Mouse (Mus musculus): ENCODE results near the gene Pias1. TPM values are rescaled to one million over a fixed set of nuclear protein-coding genes. Genes with fewer than 3 reads are reported as not detected.

Pias1 gene
- polyA plus RNA-seq, 1 experiment from 2014 or later: 59.2 TPM

- H3K36me3 ChIP-seq: peaks cover 23% of the 10 kb centered on the region
- H3K9ac ChIP-seq: no peak overlapping the region
- H3K4me3 ChIP-seq: no peak overlapping the region
- no peak overlapping the region for H3K4me2 ChIP-seq
- H3K27me3 ChIP-seq: no peaks in the 10 kb centered on the region
- peaks cover 35% of the 10 kb centered on the region for H3K4me1 ChIP-seq
- WGBS: 53% methylated on average over 4 of the region's 4 CpGs
- no peak overlapping the region for H3K27ac ChIP-seq
- no peak for ATAC-seq (ENCODE audit: insufficient number of reproducible peaks, insufficient read depth, low FRiP score, low TSS enrichment, low read depth)
- no peaks in the 10 kb centered on the region for H3K9me3 ChIP-seq
Observed at GRCm38 (mm10) chr9:62854483-62854882, 133.2 kb downstream of the Pias1 start.

- Histone ChIP-seq H3K4me2 (no peak overlapping the region), H3K36me3 (peaks cover 44% of the 10 kb centered on the region), H3K9me3 (no peaks in the 10 kb centered on the region), H3K27me3 (no peaks in the 10 kb centered on the region), H3K4me1 (peaks cover 20% of the 10 kb centered on the region), H3K4me3 (no peak overlapping the region), H3K9ac (no peak overlapping the region), H3K27ac (no peak overlapping the region)
- ATAC-seq (ENCODE audit: insufficient number of reproducible peaks, insufficient read depth, low FRiP score, low TSS enrichment, low read depth): no peak
- 85% methylated on average over 2 of the region's 2 CpGs for WGBS
Observed at GRCm38 (mm10) chr9:62851571-62851970, 136.2 kb downstream of the Pias1 start.

- no peak overlapping the region for H3K4me2 ChIP-seq
- H3K4me3 ChIP-seq: no peak overlapping the region
- H3K4me1 ChIP-seq: peaks cover 18% of the 10 kb centered on the region
- no peaks in the 10 kb centered on the region for H3K9me3 ChIP-seq
- WGBS: 93% methylated on average over 3 of the region's 3 CpGs
- H3K36me3 ChIP-seq: peaks cover 46% of the 10 kb centered on the region
- no peaks in the 10 kb centered on the region for H3K27me3 ChIP-seq
- no peak for ATAC-seq (ENCODE audit: insufficient number of reproducible peaks, insufficient read depth, low FRiP score, low TSS enrichment, low read depth)
- no peak overlapping the region for H3K27ac ChIP-seq
- 0 out of 2 replicates have a peak overlapping the region, but pooled peaks have one; percentile 16 for H3K9ac ChIP-seq
Observed at GRCm38 (mm10) chr9:62848641-62849040, 139.1 kb downstream of the Pias1 start.

DNA sequence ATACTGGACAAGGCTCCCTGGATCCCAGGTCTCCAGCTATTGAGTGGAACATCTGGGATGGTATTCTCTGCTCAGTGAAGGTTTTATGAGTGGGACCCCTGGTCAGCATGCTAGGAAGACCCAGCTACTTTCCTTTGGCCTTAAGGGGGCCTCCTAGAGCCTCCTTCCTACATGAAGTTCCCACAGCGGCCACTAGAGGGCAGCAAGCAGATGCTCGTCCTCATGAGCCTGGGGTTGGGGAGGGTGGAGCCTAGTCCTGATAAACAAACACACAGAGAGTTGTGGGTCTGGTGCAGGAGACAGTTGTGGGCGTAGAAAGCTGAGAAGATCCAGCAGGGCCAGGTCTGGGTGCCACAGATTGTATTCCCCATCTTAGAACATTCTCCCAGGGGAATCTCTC, 140.0 kb downstream of the Pias1 start:
- no peak for ATAC-seq (ENCODE audit: insufficient number of reproducible peaks, insufficient read depth, low FRiP score, low TSS enrichment, low read depth)

DNA sequence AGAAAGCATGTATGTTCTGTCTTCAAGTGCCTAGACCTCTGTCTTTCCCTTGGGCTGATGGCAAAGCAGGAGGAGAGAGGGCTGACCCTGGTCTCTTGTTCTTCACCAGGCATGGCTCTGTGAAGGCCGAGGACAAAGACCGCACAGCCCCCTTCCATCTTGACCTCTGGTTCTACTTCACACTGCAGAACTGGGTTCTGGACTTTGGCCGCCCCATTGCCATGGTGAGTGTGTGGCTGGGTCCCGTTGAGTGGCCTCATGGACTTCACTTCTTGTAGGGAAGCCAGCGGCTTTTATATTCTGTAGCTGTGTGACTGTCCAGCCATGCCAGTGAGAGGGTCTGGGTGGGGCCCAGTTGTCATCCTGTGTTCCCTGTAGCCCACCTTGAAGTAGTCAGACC, 143.3 kb downstream of the Pias1 start:
- ATAC-seq (ENCODE audit: insufficient number of reproducible peaks, insufficient read depth, low FRiP score, low TSS enrichment, low read depth): no peak
- H3K4me3 ChIP-seq: no peak overlapping the region
- no peak overlapping the region for H3K27ac ChIP-seq
- peaks cover 26% of the 10 kb centered on the region for H3K4me1 ChIP-seq
- peaks cover 25% of the 10 kb centered on the region for H3K36me3 ChIP-seq
- 95% methylated on average over 5 of the region's 5 CpGs for WGBS
- no peak overlapping the region for H3K9ac ChIP-seq
- H3K27me3 ChIP-seq: no peaks in the 10 kb centered on the region
- no peak overlapping the region for H3K4me2 ChIP-seq
- H3K9me3 ChIP-seq: no peaks in the 10 kb centered on the region

More for the DNA sequence above, 140.0 kb downstream of the Pias1 start:
- no peak overlapping the region for H3K4me2 ChIP-seq
- H3K27ac ChIP-seq: no peak overlapping the region
- no peak overlapping the region for H3K9ac ChIP-seq
- H3K4me1 ChIP-seq: peaks cover 18% of the 10 kb centered on the region
- no peaks in the 10 kb centered on the region for H3K27me3 ChIP-seq
- peaks cover 46% of the 10 kb centered on the region for H3K36me3 ChIP-seq
- 5% methylated on average over 3 of the region's 3 CpGs for WGBS
- no peaks in the 10 kb centered on the region for H3K9me3 ChIP-seq
- H3K4me3 ChIP-seq: no peak overlapping the region

DNA sequence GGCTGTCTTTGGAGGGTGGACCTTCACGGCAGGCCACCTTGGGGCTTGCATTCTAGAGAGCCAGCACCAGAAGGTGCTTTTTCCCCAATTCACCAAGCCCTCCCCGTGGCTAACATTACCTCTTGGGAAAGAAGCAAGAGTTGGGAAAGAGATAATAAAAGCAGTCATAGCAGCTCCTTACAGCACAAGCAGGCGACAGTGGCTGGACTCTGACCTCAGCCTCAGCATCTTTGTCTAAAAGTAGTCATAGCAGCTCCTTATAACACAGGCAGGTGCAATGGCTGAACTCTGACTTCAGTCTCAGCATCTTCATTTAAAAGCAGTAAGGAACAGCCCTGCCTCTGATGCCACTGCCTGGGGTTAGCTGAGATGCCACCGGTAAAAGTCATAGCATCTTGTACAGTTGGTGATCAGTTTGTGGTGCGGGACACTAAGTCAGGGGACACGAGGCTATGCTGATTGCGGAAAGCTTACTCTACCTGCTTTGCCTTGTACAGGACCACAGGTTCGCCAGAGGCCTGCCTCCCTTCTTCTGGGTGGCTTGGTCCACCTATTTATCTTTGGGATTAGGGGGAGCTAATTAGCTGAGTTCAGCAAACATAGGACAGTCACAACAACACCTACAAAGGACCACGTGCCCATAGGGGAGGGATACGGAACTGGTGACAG, 144.2 kb downstream of the Pias1 start:
- Histone ChIP-seq H3K4me3 (no peak overlapping the region), H3K9ac (0 out of 2 replicates have a peak overlapping the region, but pooled peaks have one; percentile 32), H3K4me2 (no peak overlapping the region), H3K4me1 (peaks cover 31% of the 10 kb centered on the region), H3K27me3 (no peaks in the 10 kb centered on the region), H3K36me3 (peaks cover 15% of the 10 kb centered on the region; the same call in 1 of the 2 replicates), H3K27ac (no peak overlapping the region), H3K9me3 (no peaks in the 10 kb centered on the region)
- 81% methylated on average over 10 of the region's 10 CpGs for WGBS
- ATAC-seq (ENCODE audit: insufficient number of reproducible peaks, insufficient read depth, low FRiP score, low TSS enrichment, low read depth): no peak

GRCm38 (mm10) chr9:62839172-62839770, 148.5 kb downstream of the Pias1 start:
- Histone ChIP-seq H3K9me3 (no peaks in the 10 kb centered on the region), H3K4me1 (peaks cover 28% of the 10 kb centered on the region), H3K4me3 (peak overlapping the region; percentile 69), H3K27me3 (no peaks in the 10 kb centered on the region), H3K27ac (peak overlapping the region; percentile 92), H3K9ac (peak overlapping the region; percentile 91), H3K36me3 (0 out of 2 replicates have a peak, but pooled peaks cover 2% of the 10 kb centered on the region), H3K4me2 (peak overlapping the region; percentile 89)
- WGBS: 13% methylated on average over 14 of the region's 14 CpGs
- no peak for ATAC-seq (ENCODE audit: insufficient number of reproducible peaks, insufficient read depth, low FRiP score, low TSS enrichment, low read depth)

DNA sequence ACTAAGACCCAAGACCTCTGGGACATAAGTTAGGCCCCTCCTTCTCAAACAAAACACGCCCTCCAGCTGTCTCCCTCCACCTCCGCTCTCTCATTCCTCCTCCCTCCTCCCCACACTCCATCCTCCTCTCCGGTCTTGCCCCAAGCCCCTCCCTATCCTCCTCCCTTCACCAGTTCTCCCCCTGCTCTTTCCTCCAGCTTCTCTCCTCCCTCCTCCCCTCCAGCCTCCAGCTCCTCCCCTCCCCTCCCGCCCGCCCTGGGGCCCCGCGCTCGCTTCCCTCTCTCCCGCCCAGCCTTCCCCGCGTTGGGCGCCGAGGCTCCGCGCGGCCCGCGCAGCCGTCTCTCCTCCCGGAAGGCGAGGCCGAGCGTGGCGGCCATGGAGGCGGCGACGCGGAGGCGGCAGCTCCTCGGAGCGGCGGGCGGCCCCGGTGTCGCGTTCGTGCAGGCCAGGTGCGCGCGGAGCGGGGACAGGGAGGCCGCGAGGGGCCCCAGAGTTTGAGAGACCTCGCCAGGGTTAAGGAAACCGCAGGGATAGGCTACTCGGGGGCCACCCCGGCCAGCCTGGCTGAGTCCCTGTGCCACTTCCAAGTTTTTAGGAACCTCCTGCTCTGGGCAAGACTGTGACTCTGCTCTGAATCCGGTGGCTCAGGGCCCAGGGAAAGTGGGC, 149.1 kb downstream of the Pias1 start, which contains the start of gene Cln6:
TSS of gene Cln6 (plus strand) at position 280 of the 666 bp plus-strand sequence.
- Histone ChIP-seq H3K9ac (peak within 1 kb of the TSS; percentile 91), H3K4me3 (peak within 1 kb of the TSS; percentile 69), H3K36me3 (0 out of 2 replicates have a peak, but pooled peaks cover 2% of the 10 kb centered on the region), H3K4me2 (peak within 1 kb of the TSS; percentile 89), H3K9me3 (no peaks in the 10 kb centered on the region), H3K27ac (peak within 1 kb of the TSS; percentile 92), H3K27me3 (no peaks in the 10 kb centered on the region), H3K4me1 (peaks cover 28% of the 10 kb centered on the region)
- under 1% methylated on average over 40 of the region's 48 CpGs for WGBS
- peak; percentile 84 for ATAC-seq (ENCODE audit: insufficient number of reproducible peaks, insufficient read depth, low FRiP score, low TSS enrichment, low read depth)

DNA sequence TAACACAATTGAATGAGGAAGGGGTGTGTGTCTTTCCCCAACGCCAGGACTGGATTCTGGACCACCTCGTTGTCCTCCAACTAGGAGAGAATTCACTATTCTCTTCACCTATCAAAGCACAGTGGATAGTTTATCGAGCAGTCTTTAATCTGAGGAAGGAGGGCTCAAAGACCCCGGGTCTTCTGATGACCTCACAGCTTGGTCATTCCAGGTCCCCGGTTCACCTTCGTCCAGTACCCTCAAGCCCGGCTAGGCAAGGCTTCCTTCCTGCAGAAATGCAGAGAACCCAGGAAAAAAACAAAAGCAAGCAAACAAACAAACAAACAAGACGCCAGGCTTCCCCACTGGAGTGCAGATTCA, 149.6 kb downstream of the Pias1 start:
- Histone ChIP-seq H3K9me3 (no peaks in the 10 kb centered on the region), H3K27ac (peak overlapping the region; percentile 92), H3K4me2 (peak overlapping the region; percentile 89), H3K9ac (peak overlapping the region; percentile 91; the same call in 1 of the 2 replicates), H3K4me3 (peak overlapping the region; percentile 69), H3K36me3 (0 out of 2 replicates have a peak, but pooled peaks cover 2% of the 10 kb centered on the region), H3K27me3 (no peaks in the 10 kb centered on the region), H3K4me1 (peaks cover 28% of the 10 kb centered on the region)
- 15% methylated on average over 8 of the region's 8 CpGs for WGBS
- 0 out of 2 replicates have a peak, but pooled peaks have one; percentile 7 for ATAC-seq (ENCODE audit: insufficient number of reproducible peaks, insufficient read depth, low FRiP score, low TSS enrichment, low read depth)

DNA sequence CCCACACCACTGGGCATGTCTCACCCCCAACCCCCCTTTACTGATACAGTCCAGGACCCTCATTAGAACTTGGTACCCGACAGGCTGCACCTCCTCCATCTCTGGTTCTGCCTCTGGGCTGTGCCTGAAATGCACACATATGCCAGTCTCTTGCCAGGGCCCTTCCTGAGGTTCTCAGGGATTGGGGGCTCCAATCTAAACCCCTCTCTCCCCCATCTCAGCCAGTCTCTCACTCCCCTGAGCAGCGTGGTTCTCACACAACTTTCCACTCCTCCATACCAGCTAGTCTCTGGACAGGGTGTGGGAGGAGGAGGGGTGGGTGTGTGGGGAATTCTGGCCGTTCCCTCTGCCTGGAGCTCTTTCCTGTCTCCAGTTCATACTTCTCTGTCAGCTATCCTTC, 150.1 kb downstream of the Pias1 start:
- no peak for ATAC-seq (ENCODE audit: insufficient number of reproducible peaks, insufficient read depth, low FRiP score, low TSS enrichment, low read depth)
- no peaks in the 10 kb centered on the region for H3K27me3 ChIP-seq
- 50% methylated on average over 3 of the region's 3 CpGs for WGBS
- peaks cover 28% of the 10 kb centered on the region for H3K4me1 ChIP-seq
- H3K4me2 ChIP-seq: 0 out of 2 replicates have a peak overlapping the region, but pooled peaks have one; percentile 89
- no peak overlapping the region for H3K9ac ChIP-seq
- peak overlapping the region; percentile 92; the same call in 1 of the 2 replicates for H3K27ac ChIP-seq
- 0 out of 2 replicates have a peak, but pooled peaks cover 2% of the 10 kb centered on the region for H3K36me3 ChIP-seq
- no peak overlapping the region for H3K4me3 ChIP-seq
- H3K9me3 ChIP-seq: no peaks in the 10 kb centered on the region

- H3K9me3 ChIP-seq: no peaks in the 10 kb centered on the region
- H3K27ac ChIP-seq: no peak overlapping the region
- no peaks in the 10 kb centered on the region for H3K27me3 ChIP-seq
- 0 out of 2 replicates have a peak, but pooled peaks cover 2% of the 10 kb centered on the region for H3K36me3 ChIP-seq
- H3K9ac ChIP-seq: no peak overlapping the region
- WGBS: 51% methylated on average over 4 of the region's 4 CpGs
- no peak overlapping the region for H3K4me3 ChIP-seq
- ATAC-seq (ENCODE audit: insufficient number of reproducible peaks, insufficient read depth, low FRiP score, low TSS enrichment, low read depth): no peak
- peaks cover 27% of the 10 kb centered on the region for H3K4me1 ChIP-seq
- no peak overlapping the region for H3K4me2 ChIP-seq
Observed at GRCm38 (mm10) chr9:62835705-62836446, 151.8 kb downstream of the Pias1 start.

Data from embryonic facial prominence, embryonic 13.5 days (tissue).